Mouse (Mus musculus) CH12.LX (cell line): ENCODE data around the gene Actb. TPM values are rescaled to one million over a fixed set of nuclear protein-coding genes. Genes with fewer than 3 reads are reported as not detected.

Source experiments
- DNase-seq: peaks from one replicate; pipeline ENCODE4 v3.0.0-alpha.2; 2013; ENCODE audit errors: extremely low read depth
- H3K27ac ChIP-seq: 2 replicates; pipeline ENCODE4 v1.5.1; 2012; ENCODE audit warnings: low read depth, mild to moderate bottlenecking, control low read depth, moderate library complexity; ENCODE audit not compliant: insufficient read depth
- H3K27me3 ChIP-seq: replicated peaks from 2 replicates; pipeline ENCODE3; 2012; ENCODE audit warnings: inconsistent platforms
- H3K36me3 ChIP-seq, 2 experiments: replicated peaks in 1 of 2; 2 replicates each; pipeline versions ENCODE3 to v1.6.1; 2012; ENCODE audit warnings: inconsistent platforms in 1 of 2, low read length in 1 of 2, mild to moderate bottlenecking in 1 of 2, mixed read lengths in 1 of 2, moderate library complexity in 1 of 2; ENCODE audit not compliant: control insufficient read depth in 1 of 2, insufficient read depth in 1 of 2
- H3K4me1 ChIP-seq, 2 experiments: 2 replicates each; pipeline ENCODE4 v1.6.1; 2012; ENCODE audit warnings: inconsistent platforms in 1 of 2, moderate library complexity in 1 of 2; ENCODE audit not compliant: insufficient read depth in 2 of 2, control insufficient read depth in 1 of 2
- H3K4me2 ChIP-seq: 2 replicates; pipeline ENCODE4 v1.6.1; 2012; ENCODE audit warnings: low read depth, mild to moderate bottlenecking, control low read depth; ENCODE audit not compliant: poor library complexity, insufficient read depth, severe bottlenecking
- H3K4me3 ChIP-seq, 3 experiments: fragments of 150-350 bp in 1 of 3; sonication (generic) in 1 of 3; replicated peaks in 1 of 3; 2 replicates each; pipeline versions ENCODE3 to v1.5.1; 2011 to 2012; ENCODE audit warnings: low read depth in 2 of 3, low read length in 2 of 3, mild to moderate bottlenecking in 2 of 3, moderate library complexity in 2 of 3, control low read depth in 1 of 3, improper control_type of control experiment in 1 of 3, inconsistent platforms in 1 of 3, mixed read lengths in 1 of 3; ENCODE audit not compliant: poor library complexity in 1 of 3
- H3K79me2 ChIP-seq: replicated peaks from 2 replicates; pipeline ENCODE4 v1.6.1; 2012; ENCODE audit warnings: mild to moderate bottlenecking, moderate library complexity; ENCODE audit not compliant: control insufficient read depth, poor library complexity, insufficient read depth, severe bottlenecking; ENCODE audit errors: extremely low read depth
- H3K9ac ChIP-seq: 2 replicates; pipeline ENCODE4 v1.6.1; 2012; ENCODE audit warnings: low read depth, mild to moderate bottlenecking, control low read depth, moderate library complexity; ENCODE audit not compliant: insufficient read depth
- H3K9me3 ChIP-seq: replicated peaks from 2 replicates; pipeline ENCODE3; 2012; ENCODE audit warnings: low read length, inconsistent platforms, mixed read lengths
- BHLHE40 ChIP-seq: IDR thresholded peaks from 2 replicates; pipeline ENCODE4 v1.6.1; 2011; ENCODE audit warnings: mild to moderate bottlenecking, low read depth, low read length, improper control_type of control experiment
- CHD1 ChIP-seq: IDR thresholded peaks from 2 replicates; pipeline ENCODE4 v1.6.1; 2012; ENCODE audit warnings: low read depth, low read length, improper control_type of control experiment, inconsistent platforms
- CHD2 ChIP-seq: IDR thresholded peaks from 2 replicates; pipeline ENCODE4 v1.6.1; 2011; ENCODE audit warnings: low read length, improper control_type of control experiment
- CTCF ChIP-seq, 2 experiments: IDR thresholded peaks in 1 of 2; conservative IDR thresholded peaks in 1 of 2; 2 replicates each; pipeline ENCODE4 v1.5.1; 2011 to 2012; ENCODE audit warnings: low read depth in 2 of 2, low read length in 2 of 2, improper control_type of control experiment in 1 of 2, inconsistent platforms in 1 of 2, mild to moderate bottlenecking in 1 of 2, moderate library complexity in 1 of 2
- E2F4 ChIP-seq: IDR thresholded peaks from 2 replicates; pipeline ENCODE4 v1.6.1; 2011; ENCODE audit warnings: low read depth, low read length, improper control_type of control experiment; ENCODE audit not compliant: insufficient replicate concordance
- ELF1 ChIP-seq: IDR thresholded peaks from 2 replicates; pipeline ENCODE4 v1.6.1; 2014; ENCODE audit warnings: low read depth, mild to moderate bottlenecking, inconsistent platforms, low read length, improper control_type of control experiment
- EP300 ChIP-seq: IDR thresholded peaks from 2 replicates; pipeline ENCODE4 v1.6.1; 2011; ENCODE audit warnings: low read length, improper control_type of control experiment
- HCFC1 ChIP-seq: IDR thresholded peaks from 2 replicates; pipeline ENCODE4 v1.6.1; 2012; ENCODE audit warnings: low read depth, mild to moderate bottlenecking, inconsistent platforms, low read length, improper control_type of control experiment
- JUN ChIP-seq: IDR thresholded peaks from 2 replicates; pipeline ENCODE4 v1.6.1; 2011; ENCODE audit warnings: low read depth, mild to moderate bottlenecking, low read length, improper control_type of control experiment, moderate library complexity; ENCODE audit not compliant: insufficient read depth
- JUND ChIP-seq: conservative IDR thresholded peaks from 2 replicates; pipeline ENCODE4 v1.6.1; 2011; ENCODE audit warnings: low read depth, low read length, improper control_type of control experiment
- KAT2A ChIP-seq: IDR thresholded peaks from 2 replicates; pipeline ENCODE4 v1.6.1; 2012; ENCODE audit warnings: low read length, improper control_type of control experiment, inconsistent platforms; ENCODE audit not compliant: insufficient replicate concordance
- MAFK ChIP-seq: IDR thresholded peaks from 2 replicates; pipeline ENCODE4 v1.6.1; 2011; ENCODE audit warnings: low read length, improper control_type of control experiment; ENCODE audit not compliant: insufficient replicate concordance
- MAX ChIP-seq: IDR thresholded peaks from 2 replicates; pipeline ENCODE4 v1.6.1; 2011; ENCODE audit warnings: low read length, improper control_type of control experiment
- MEF2A ChIP-seq: IDR thresholded peaks from 2 replicates; pipeline ENCODE4 v1.6.1; 2014; ENCODE audit warnings: low read depth, mild to moderate bottlenecking, inconsistent platforms, low read length, improper control_type of control experiment, borderline replicate concordance
- MXI1 ChIP-seq: IDR thresholded peaks from 2 replicates; pipeline ENCODE4 v1.6.1; 2011; ENCODE audit warnings: mild to moderate bottlenecking, low read depth, low read length, improper control_type of control experiment
- MYC ChIP-seq: IDR thresholded peaks from 2 replicates; pipeline ENCODE4 v1.6.1; 2011; ENCODE audit warnings: low read depth, mild to moderate bottlenecking, improper control_type of control experiment, low read length
- NELFE ChIP-seq: IDR thresholded peaks from 2 replicates; pipeline ENCODE4 v1.6.1; 2011; ENCODE audit warnings: low read depth, low read length, improper control_type of control experiment
- NRF1 ChIP-seq: IDR thresholded peaks from 2 replicates; pipeline ENCODE4 v1.6.1; 2014; ENCODE audit warnings: low read depth, mild to moderate bottlenecking, inconsistent platforms, low read length, improper control_type of control experiment, moderate library complexity
- POLR2A ChIP-seq: IDR thresholded peaks from 2 replicates; pipeline ENCODE4 v1.6.1; 2011; ENCODE audit warnings: low read depth, mild to moderate bottlenecking, improper control_type of control experiment, low read length
- POLR2AphosphoS2 ChIP-seq: IDR thresholded peaks from 2 replicates; pipeline ENCODE4 v1.6.1; 2011; ENCODE audit warnings: low read depth, low read length, improper control_type of control experiment
- RAD21 ChIP-seq: IDR thresholded peaks from 2 replicates; pipeline ENCODE4 v1.6.1; 2011; ENCODE audit warnings: low read depth, mild to moderate bottlenecking, low read length, improper control_type of control experiment, moderate library complexity
- SIN3A ChIP-seq: IDR thresholded peaks from 2 replicates; pipeline ENCODE4 v1.6.1; 2012; ENCODE audit warnings: low read length, improper control_type of control experiment, inconsistent platforms
- UBTF ChIP-seq: IDR thresholded peaks from 2 replicates; pipeline ENCODE4 v1.6.1; 2012; ENCODE audit warnings: low read depth, mild to moderate bottlenecking, inconsistent platforms, low read length, improper control_type of control experiment, moderate library complexity
- USF2 ChIP-seq: conservative IDR thresholded peaks from 2 replicates; pipeline ENCODE4 v1.6.1; 2011; ENCODE audit warnings: low read depth, low read length, improper control_type of control experiment
- ZKSCAN1 ChIP-seq: IDR thresholded peaks from 2 replicates; pipeline ENCODE4 v1.6.1; 2012; ENCODE audit warnings: low read depth, inconsistent platforms, low read length, improper control_type of control experiment, borderline replicate concordance
- ZMIZ1 ChIP-seq: IDR thresholded peaks from 2 replicates; pipeline ENCODE4 v1.6.1; 2012; ENCODE audit warnings: low read depth, mild to moderate bottlenecking, inconsistent platforms, low read length, improper control_type of control experiment
- dilution Hi-C: fragments of 300-500 bp; cut with MboI; formaldehyde crosslinking; loops from 2 replicates; pipeline ENCODE4 v1.14.3; 2020; ENCODE audit warnings: low sequenced_read_pairs; ENCODE audit not compliant: extremely low pct_unique_long_range_greater_than_20kb, extremely low pct_ligation_motif_present
- in situ Hi-C: fragments of 300-500 bp; cut with MboI; formaldehyde crosslinking; loops from 3 replicates; pipeline ENCODE4 v1.14.3; 2019; ENCODE audit warnings: low sequenced_read_pairs, low pct_ligation_motif_present, low pct_unique_long_range_greater_than_20kb, mixed read lengths
- polyA plus RNA-seq: library from polyadenylated mRNA; unstranded; fragments of >175 nt; gene quantifications from 2 replicates; pipeline ENCODE4 v1.2.1, GENCODE M21; 2012; ENCODE audit warnings: low read depth; ENCODE audit not compliant: insufficient read length
- total RNA-seq, 2 experiments: library from RNA; depleted of rRNA; stranded (reverse); fragments of 300-350 nt in 1 of 2; fragments of >200 nt in 1 of 2; gene quantifications; 2 replicates each; pipeline ENCODE4 v1.2.3; 2012 to 2014

Gene Actb
- total and polyA plus RNA-seq, 3 experiments, result 3,882 to 5,048 (median 4,756) TPM

- in situ Hi-C loops (loop anchor here (5.0 to 25.0 kb wide), 3 partner anchors 38 to 363 kb away; no protein-coding TSS in a partner anchor), dilution Hi-C loops (no loop called here)
- Histone ChIP-seq H3K4me1 (peaks cover 0 to 7% of the 10 kb centered on the region in 2 experiments; a peak in 3 of 4 replicates), H3K36me3 (peaks cover 48 to 83% of the 10 kb centered on the region in 2 experiments), H3K27ac (no peak overlapping the region), H3K9me3 (no peaks in the 10 kb centered on the region), H3K4me3 (no peak overlapping the region), H3K79me2 (no peaks in the 10 kb centered on the region), H3K27me3 (no peaks in the 10 kb centered on the region), H3K9ac (no peak overlapping the region), H3K4me2 (no peak overlapping the region)
- no peak for DNase-seq
- TF ChIP-seq MXI1 (no peak), RAD21 (no peak), BHLHE40 (no peak), POLR2A (no peak), JUND (no peak), MYC (no peak), POLR2AphosphoS2 (no peak), ZKSCAN1 (no peak), CHD1 (no peak), MEF2A (no peak), USF2 (no peak), HCFC1 (no peak), NELFE (no peak), SIN3A (no peak), NRF1 (no peak), CTCF (conservative IDR thresholded peaks at IDR 0.05 in 1 of 2, IDR thresholded peaks at IDR 0.05 in 1 of 2; ENCODE audit: low read depth in 2 of 2, low read length in 2 of 2) (no peak), MAX (no peak), E2F4 (no peak)
These were observed 31.6 kb downstream of the Actb start for GRCm38 (mm10) chr5:142874791-142875512.

GRCm38 (mm10) chr5:142873718-142874117 is 32.8 kb downstream of the Actb start:
- in situ Hi-C loops, result loop anchor here (5.0 to 25.0 kb wide), 3 partner anchors 36 to 361 kb away; no protein-coding TSS in a partner anchor
- H3K9ac ChIP-seq, result no peak overlapping the region
- H3K27ac ChIP-seq, result no peak overlapping the region
- dilution Hi-C loops, result no loop called here
- no peaks in the 10 kb centered on the region for H3K27me3 ChIP-seq
- H3K9me3 ChIP-seq, result no peaks in the 10 kb centered on the region
- H3K4me3 ChIP-seq, result no peak overlapping the region
- H3K4me2 ChIP-seq, result no peak overlapping the region
- no peak for DNase-seq
- TF ChIP-seq RAD21 (no peak), ZMIZ1 (no peak), KAT2A (no peak), MAFK (no peak), ELF1 (no peak), POLR2AphosphoS2 (no peak), UBTF (no peak), JUN (no peak), JUND (no peak), BHLHE40 (no peak), CHD2 (no peak), MEF2A (no peak), E2F4 (no peak), EP300 (no peak), HCFC1 (no peak), CTCF (conservative IDR thresholded peaks at IDR 0.05 in 1 of 2, IDR thresholded peaks at IDR 0.05 in 1 of 2; ENCODE audit: low read depth in 2 of 2, low read length in 2 of 2) (no peak)
- peaks cover 0 to 3% of the 10 kb centered on the region in 2 experiments; a peak in 2 of 4 replicates for H3K4me1 ChIP-seq
- peaks cover 51 to 86% of the 10 kb centered on the region in 2 experiments for H3K36me3 ChIP-seq
- no peaks in the 10 kb centered on the region for H3K79me2 ChIP-seq
